Mouse (Mus musculus) limb, embryonic 10.5 days (tissue): ENCODE results near the gene Stag1. TPM values are rescaled to one million over a fixed set of nuclear protein-coding genes. Genes with fewer than 3 reads are reported as not detected.
"Not testable (repeated sequence)": the region's sequence is repeated elsewhere in the genome, so short reads cannot be mapped to it uniquely, and the experiment has no call there.

Source experiments
- DNase-seq: peaks from one replicate; pipeline ENCODE4 v3.0.0-alpha.2; 2017; ENCODE audit warnings: low spot score
- H3K27ac ChIP-seq: fragments of 300-500 bp; sonication (generic); 2 replicates; pipeline ENCODE4 v1.5.1; 2016; ENCODE audit warnings: mild to moderate bottlenecking
- H3K27me3 ChIP-seq: fragments of 300-500 bp; sonication (generic); 2 replicates; pipeline ENCODE4 v1.6.1; 2016; ENCODE audit warnings: low read depth, mild to moderate bottlenecking; ENCODE audit not compliant: poor library complexity, severe bottlenecking
- H3K36me3 ChIP-seq: fragments of 300-500 bp; sonication (generic); 2 replicates; pipeline ENCODE4 v1.6.1; 2016; ENCODE audit warnings: mild to moderate bottlenecking, moderate library complexity
- H3K4me1 ChIP-seq: fragments of 300-500 bp; sonication (generic); 2 replicates; pipeline ENCODE4 v1.6.1; 2016
- H3K4me3 ChIP-seq: fragments of 300-500 bp; sonication (generic); 2 replicates; pipeline ENCODE4 v1.5.1; 2016; ENCODE audit warnings: mild to moderate bottlenecking, moderate library complexity
- H3K9me3 ChIP-seq: fragments of 300-500 bp; sonication (generic); replicated peaks from 2 replicates; pipeline ENCODE4 v1.6.1; 2016; ENCODE audit warnings: mild to moderate bottlenecking
- WGBS: fragments of 180-500 bp; shearing (Covaris S2); methylation state at CpG from one replicate; pipeline ENCODE4 v1.1.7; 2016; 5-methylcytosine and 5-hydroxymethylcytosine counted together
- polyA plus RNA-seq: library from polyadenylated mRNA; unstranded; fragments of >200 nt; fragmentation: Nextera tagmentation; extraction: Ambion mirVana; gene quantifications from 2 replicates; pipeline ENCODE4 v1.2.1, GENCODE M21; 2016

Stag1 gene
- polyA plus RNA-seq, 1 experiment from 2014 or later = 57.2 TPM

DNA sequence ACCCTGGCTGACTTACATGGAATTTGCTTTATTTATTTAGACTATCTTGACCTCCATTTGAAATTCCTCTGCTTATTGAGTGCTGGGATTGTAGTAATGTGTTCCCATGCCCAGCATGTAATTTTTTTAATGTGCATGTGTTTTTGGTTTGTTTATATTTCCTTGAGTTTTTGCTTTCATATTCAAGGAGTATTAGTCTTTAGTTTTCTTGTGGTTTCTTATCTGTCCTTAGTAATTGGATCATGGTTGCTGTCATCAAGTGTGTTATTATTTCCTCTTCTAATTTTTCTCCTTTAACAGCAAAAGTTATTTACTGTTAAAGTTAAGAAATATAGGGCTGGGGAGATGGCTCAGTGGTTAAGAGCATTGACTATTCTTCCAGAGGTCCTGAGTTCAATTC, 63.0 kb downstream of the Stag1 start:
- Histone ChIP-seq H3K27me3 (no peaks in the 10 kb centered on the region), H3K4me1 (no peaks in the 10 kb centered on the region), H3K36me3 (peaks cover 7% of the 10 kb centered on the region; the same call in 1 of the 2 replicates), H3K4me3 (no peak overlapping the region), H3K9me3 (no peaks in the 10 kb centered on the region), H3K27ac (no peak overlapping the region)
- DNase-seq = no peak

GRCm38 (mm10) chr9:100663473-100664134, 66.0 kb downstream of the Stag1 start:
- Histone ChIP-seq H3K4me3 (no peak overlapping the region), H3K27ac (no peak overlapping the region), H3K36me3 (peaks cover 7% of the 10 kb centered on the region; the same call in 1 of the 2 replicates), H3K4me1 (no peaks in the 10 kb centered on the region), H3K9me3 (no peaks in the 10 kb centered on the region), H3K27me3 (no peaks in the 10 kb centered on the region)
- 89% methylated on average over 4 of the region's 4 CpGs for WGBS
- no peak for DNase-seq

DNA sequence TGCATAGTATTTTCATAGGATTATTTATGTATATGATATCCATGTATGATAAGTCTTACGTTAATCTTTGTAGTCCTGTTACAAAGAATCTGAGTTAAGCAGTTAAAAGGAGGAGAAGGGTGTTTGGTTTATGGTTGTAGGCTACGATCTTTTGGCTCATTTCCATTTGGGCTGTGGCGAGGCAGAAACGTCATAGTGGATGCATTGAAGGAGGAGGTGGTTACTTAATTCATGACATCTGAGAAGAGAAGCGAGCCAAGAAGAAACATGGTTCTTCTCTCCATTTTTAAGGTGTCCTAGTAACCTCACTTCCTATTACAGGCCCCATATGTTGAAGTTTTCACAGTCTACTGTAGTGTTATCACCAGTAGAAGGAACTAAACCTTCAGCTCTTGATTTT, 72.6 kb downstream of the Stag1 start:
- Histone ChIP-seq H3K4me3 (no peak overlapping the region), H3K4me1 (no peaks in the 10 kb centered on the region), H3K9me3 (no peaks in the 10 kb centered on the region), H3K27ac (no peak overlapping the region), H3K27me3 (no peaks in the 10 kb centered on the region), H3K36me3 (no peaks in the 10 kb centered on the region)
- no peak for DNase-seq
- WGBS = 85% methylated on average over 5 of the region's 5 CpGs

GRCm38 (mm10) chr9:100679036-100679435, 81.4 kb downstream of the Stag1 start:
- Histone ChIP-seq H3K4me1 (no peaks in the 10 kb centered on the region), H3K36me3 (no peaks in the 10 kb centered on the region), H3K4me3 (no peak overlapping the region), H3K27me3 (no peaks in the 10 kb centered on the region), H3K27ac (no peak overlapping the region), H3K9me3 (no peaks in the 10 kb centered on the region)
- DNase-seq = no peak

- H3K4me3 ChIP-seq = no peak overlapping the region
- no peak for DNase-seq
Measured at GRCm38 (mm10) chr9:100682285-100682684, 84.7 kb downstream of the Stag1 start.

GRCm38 (mm10) chr9:100685769-100686487, 88.3 kb downstream of the Stag1 start:
- WGBS = 49% methylated on average over 3 of the region's 3 CpGs

More at GRCm38 (mm10) chr9:100682285-100682684, 84.7 kb downstream of the Stag1 start:
- Histone ChIP-seq H3K36me3 (no peaks in the 10 kb centered on the region), H3K9me3 (no peaks in the 10 kb centered on the region), H3K27ac (no peak overlapping the region), H3K27me3 (no peaks in the 10 kb centered on the region), H3K4me1 (peaks cover 3% of the 10 kb centered on the region; the same call in 1 of the 2 replicates)

GRCm38 (mm10) chr9:100689765-100690316, 92.2 kb downstream of the Stag1 start:
- H3K36me3 ChIP-seq = no peaks in the 10 kb centered on the region
- H3K4me3 ChIP-seq = no peak overlapping the region
- H3K4me1 ChIP-seq = peaks cover 3% of the 10 kb centered on the region; the same call in 1 of the 2 replicates
- WGBS = 94% methylated on average over 3 of the region's 3 CpGs
- no peak overlapping the region for H3K27ac ChIP-seq
- H3K27me3 ChIP-seq = no peaks in the 10 kb centered on the region
- H3K9me3 ChIP-seq = no peaks in the 10 kb centered on the region
- no peak for DNase-seq

More at GRCm38 (mm10) chr9:100685769-100686487, 88.3 kb downstream of the Stag1 start:
- peak; percentile 31 for DNase-seq
- Histone ChIP-seq H3K9me3 (no peaks in the 10 kb centered on the region), H3K27ac (no peak overlapping the region), H3K4me3 (no peak overlapping the region), H3K27me3 (no peaks in the 10 kb centered on the region), H3K4me1 (peaks cover 3% of the 10 kb centered on the region; the same call in 1 of the 2 replicates), H3K36me3 (no peaks in the 10 kb centered on the region)

GRCm38 (mm10) chr9:100692239-100692638, 94.6 kb downstream of the Stag1 start:
- Histone ChIP-seq H3K4me3 (no peak overlapping the region), H3K4me1 (no peaks in the 10 kb centered on the region), H3K27me3 (no peaks in the 10 kb centered on the region), H3K9me3 (no peaks in the 10 kb centered on the region), H3K36me3 (no peaks in the 10 kb centered on the region), H3K27ac (no peak overlapping the region)
- no peak for DNase-seq
- 81% methylated on average over 1 of the region's 1 CpGs for WGBS

GRCm38 (mm10) chr9:100696537-100696936, 98.9 kb downstream of the Stag1 start:
- Histone ChIP-seq H3K4me3 (no peak overlapping the region), H3K27ac (no peak overlapping the region), H3K36me3 (no peaks in the 10 kb centered on the region), H3K4me1 (no peaks in the 10 kb centered on the region), H3K27me3 (no peaks in the 10 kb centered on the region), H3K9me3 (no peaks in the 10 kb centered on the region)
- no peak for DNase-seq
- 93% methylated on average over 2 of the region's 2 CpGs for WGBS

GRCm38 (mm10) chr9:100707644-100708043, 110.0 kb downstream of the Stag1 start:
- Histone ChIP-seq H3K36me3 (no peaks in the 10 kb centered on the region), H3K27ac (no peak overlapping the region), H3K27me3 (no peaks in the 10 kb centered on the region), H3K4me3 (no peak overlapping the region), H3K9me3 (no peaks in the 10 kb centered on the region), H3K4me1 (no peaks in the 10 kb centered on the region)
- no peak for DNase-seq
- 100% methylated on average over 1 of the region's 1 CpGs for WGBS

DNA sequence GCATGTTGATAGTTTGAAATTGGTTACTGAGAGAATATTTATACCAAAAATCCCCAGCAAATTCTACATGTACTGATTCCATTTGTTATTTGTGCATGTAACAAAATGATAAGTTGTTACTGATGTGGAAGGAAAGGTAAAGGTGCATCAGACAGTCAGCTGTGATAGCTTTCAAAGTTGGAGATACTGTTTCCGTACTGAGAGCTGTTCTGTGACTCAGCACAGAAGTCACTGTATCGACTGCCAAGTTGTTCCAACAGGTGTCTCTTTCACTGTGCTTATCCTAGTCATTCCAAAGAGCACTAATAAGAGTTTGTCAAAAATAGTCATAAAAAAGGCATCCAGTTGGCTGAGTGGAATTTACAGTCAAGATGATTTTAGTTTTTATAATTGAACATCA, 114.1 kb downstream of the Stag1 start:
- no peak overlapping the region for H3K27ac ChIP-seq
- H3K4me3 ChIP-seq = no peak overlapping the region
- WGBS = 84% methylated on average over 2 of the region's 2 CpGs
- H3K9me3 ChIP-seq = no peaks in the 10 kb centered on the region
- no peak for DNase-seq
- H3K4me1 ChIP-seq = no peaks in the 10 kb centered on the region
- H3K36me3 ChIP-seq = peaks cover 14% of the 10 kb centered on the region
- no peaks in the 10 kb centered on the region for H3K27me3 ChIP-seq

GRCm38 (mm10) chr9:100724832-100725231, 127.2 kb downstream of the Stag1 start:
- not testable (repeated sequence) for H3K27ac ChIP-seq, H3K9me3 ChIP-seq

DNA sequence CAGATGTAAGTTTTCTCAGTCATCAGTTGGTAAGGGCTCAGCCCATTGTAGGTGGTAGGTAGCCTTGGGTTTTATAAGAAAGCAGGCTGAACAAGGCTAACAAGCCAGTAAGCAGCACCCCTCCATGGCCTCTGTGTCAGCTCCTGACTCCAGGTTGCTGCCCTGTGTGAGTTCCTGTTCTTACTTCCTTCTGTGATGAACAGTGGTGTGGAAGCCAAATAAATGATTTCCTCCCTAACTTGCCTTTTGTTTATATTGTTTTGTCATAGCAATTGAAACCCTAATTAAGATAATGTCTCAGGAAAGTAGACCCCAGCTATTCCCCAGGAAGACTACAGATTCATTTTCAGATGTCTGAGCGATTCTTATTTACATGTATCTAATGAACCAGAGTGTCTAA, 134.2 kb downstream of the Stag1 start:
- Histone ChIP-seq H3K9me3 (no peaks in the 10 kb centered on the region), H3K4me3 (no peak overlapping the region), H3K27me3 (no peaks in the 10 kb centered on the region), H3K4me1 (no peaks in the 10 kb centered on the region), H3K27ac (no peak overlapping the region), H3K36me3 (no peaks in the 10 kb centered on the region)
- no peak for DNase-seq
- WGBS = 90% methylated on average over 1 of the region's 1 CpGs

More at GRCm38 (mm10) chr9:100724832-100725231, 127.2 kb downstream of the Stag1 start:
- not testable (repeated sequence) for DNase-seq, H3K4me3 ChIP-seq, H3K27me3 ChIP-seq, H3K4me1 ChIP-seq
- 90% methylated on average over 2 of the region's 2 CpGs for WGBS
- peaks cover 18% of the 10 kb centered on the region for H3K36me3 ChIP-seq
